Mouse (Mus musculus) myocyte (in vitro differentiated cells): ENCODE measurements around the gene Exosc5. TPM values are rescaled to one million over a fixed set of nuclear protein-coding genes. Genes with fewer than 3 reads are reported as not detected.
A peak's percentile ranks its signal among the peaks of the same experiment; 100 is the strongest.

Experiments used
- H3K27me3 ChIP-seq: one replicate; pipeline ENCODE4 v1.6.1; 2011; ENCODE audit not compliant: control insufficient read depth, insufficient read depth, insufficient read length
- H3K36me3 ChIP-seq: one replicate; pipeline ENCODE4 v1.6.1; 2011; ENCODE audit not compliant: control insufficient read depth, insufficient read depth
- H3K4me2 ChIP-seq: one replicate; pipeline ENCODE4 v1.6.1; 2011; ENCODE audit warnings: low read depth, control low read depth
- H3K4me3 ChIP-seq: one replicate; pipeline ENCODE4 v1.5.1; 2011; ENCODE audit warnings: mild to moderate bottlenecking, control low read depth, moderate library complexity
- H3K79me2 ChIP-seq: one replicate; pipeline ENCODE4 v1.6.1; 2011; ENCODE audit not compliant: control insufficient read depth, insufficient read depth
- H3ac ChIP-seq: one replicate; pipeline ENCODE4 v1.6.1; 2011; ENCODE audit not compliant: control insufficient read depth, insufficient read length
- CEBPB ChIP-seq: IDR thresholded peaks from 2 replicates; pipeline ENCODE4 v1.6.1; 2011; ENCODE audit warnings: mild to moderate bottlenecking, moderate library complexity; ENCODE audit not compliant: poor library complexity, insufficient read depth, severe bottlenecking
- E2F4 ChIP-seq: IDR thresholded peaks from one replicate; pipeline ENCODE4 v1.6.1; 2011; ENCODE audit warnings: mild to moderate bottlenecking, control low read depth, moderate library complexity; ENCODE audit not compliant: insufficient read depth
- MAX ChIP-seq: IDR thresholded peaks from one replicate; pipeline ENCODE4 v1.6.1; 2011; ENCODE audit warnings: low read depth, mild to moderate bottlenecking, control low read depth
- MYOD1 ChIP-seq, 3 experiments: IDR thresholded peaks; one replicate each; pipeline ENCODE4 v1.6.1; 2011; ENCODE audit warnings: control low read depth in 2 of 3, low read depth in 2 of 3, mild to moderate bottlenecking in 2 of 3, moderate library complexity in 1 of 3; ENCODE audit not compliant: insufficient read length in 2 of 3, control insufficient read depth in 1 of 3
- MYOG ChIP-seq, 3 experiments: IDR thresholded peaks; one replicate each; pipeline ENCODE4 v1.6.1; 2011; ENCODE audit warnings: control low read depth in 2 of 3, low read depth in 2 of 3, mild to moderate bottlenecking in 2 of 3; ENCODE audit not compliant: insufficient read length in 2 of 3, control insufficient read depth in 1 of 3, insufficient read depth in 1 of 3
- POLR2A ChIP-seq: IDR thresholded peaks from one replicate; pipeline ENCODE4 v1.6.1; 2011; ENCODE audit warnings: low read depth, mild to moderate bottlenecking, control low read depth, moderate library complexity; ENCODE audit not compliant: insufficient read length
- POLR2AphosphoS2 ChIP-seq: IDR thresholded peaks from one replicate; pipeline ENCODE4 v1.6.1; 2011; ENCODE audit warnings: low read depth, control low read depth; ENCODE audit not compliant: insufficient read length
- REST ChIP-seq: IDR thresholded peaks from one replicate; pipeline ENCODE4 v1.6.1; 2011; ENCODE audit warnings: mild to moderate bottlenecking, control low read depth, moderate library complexity; ENCODE audit not compliant: insufficient read depth, insufficient read length
- SRF ChIP-seq: IDR thresholded peaks from one replicate; pipeline ENCODE4 v1.6.1; 2011; ENCODE audit warnings: low read depth; ENCODE audit not compliant: control insufficient read depth, insufficient read length
- TCF12 ChIP-seq: IDR thresholded peaks from one replicate; pipeline ENCODE4 v1.6.1; 2011; ENCODE audit warnings: mild to moderate bottlenecking, control low read depth; ENCODE audit not compliant: poor library complexity, insufficient read depth, severe bottlenecking
- TCF3 ChIP-seq: IDR thresholded peaks from one replicate; pipeline ENCODE4 v1.6.1; 2011; ENCODE audit warnings: low read depth, control low read depth; ENCODE audit not compliant: insufficient read length
- USF1 ChIP-seq: IDR thresholded peaks from one replicate; pipeline ENCODE4 v1.6.1; 2011; ENCODE audit warnings: low read depth, mild to moderate bottlenecking, control low read depth, moderate library complexity
- polyA plus RNA-seq: library from polyadenylated mRNA; unstranded; fragments of >200 nt; fragmentation: generic; extraction: Trizol; gene quantifications from one replicate; pipeline ENCODE4 v1.2.1, GENCODE M21; 2012; ENCODE audit warnings: missing spikeins

The Exosc5 gene
- polyA plus RNA-seq, 1 experiment: 43.5 TPM

DNA sequence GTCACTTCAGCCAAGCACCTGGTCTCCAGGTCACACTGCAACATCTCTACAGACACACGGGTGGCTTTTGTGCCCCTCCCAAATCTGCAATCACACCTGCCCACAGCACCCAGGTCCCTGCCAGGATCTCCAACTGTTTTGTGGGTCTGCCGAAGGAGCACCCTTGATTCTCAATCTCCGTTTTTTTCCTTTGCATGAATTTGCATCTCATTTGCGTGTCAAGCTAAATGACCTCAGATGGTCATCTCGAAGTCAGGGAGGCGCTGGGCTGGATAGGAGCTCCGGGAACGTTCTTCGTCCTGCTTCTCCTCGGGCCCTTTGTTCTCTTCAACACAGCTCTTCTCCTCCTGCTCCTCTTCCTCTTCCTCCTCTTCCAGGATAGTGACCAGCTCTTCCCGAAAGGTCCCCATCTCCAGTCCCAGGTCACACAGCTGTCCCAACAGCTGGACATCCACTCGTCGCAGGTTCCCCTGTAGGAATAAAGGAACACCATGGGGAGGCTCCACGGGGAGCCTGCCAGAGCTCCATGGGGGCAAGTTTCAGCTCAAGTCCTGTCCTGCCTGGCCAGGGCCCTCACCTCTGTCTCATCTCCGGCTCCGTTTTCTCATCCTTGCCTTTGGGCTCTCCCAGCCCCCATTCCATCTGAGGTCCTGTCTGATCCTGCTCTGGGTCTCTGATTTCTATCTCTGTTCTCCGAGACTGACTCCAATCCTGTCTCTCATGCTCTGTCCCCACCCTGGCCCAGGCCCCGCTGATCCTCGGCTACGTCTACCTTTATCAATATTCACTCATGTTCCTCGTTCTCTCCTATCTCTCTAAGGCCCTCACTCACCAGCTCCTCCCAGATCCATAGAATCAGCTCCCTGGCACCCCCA lies 43.9 kb upstream of the Exosc5 start:
- no peaks in the 10 kb centered on the region for H3K36me3 ChIP-seq
- no peak for TF ChIP-seq SRF
- H3K79me2 ChIP-seq: no peaks in the 10 kb centered on the region
- H3K4me2 ChIP-seq: no peak overlapping the region
- H3K27me3 ChIP-seq: peaks cover 34% of the 10 kb centered on the region
- H3ac ChIP-seq: no peak overlapping the region
- H3K4me3 ChIP-seq: no peak overlapping the region

- Histone ChIP-seq H3ac (no peak within 1 kb of the TSS), H3K4me3 (no peak within 1 kb of the TSS), H3K79me2 (no peaks in the 10 kb centered on the region), H3K27me3 (peaks cover 31% of the 10 kb centered on the region), H3K36me3 (no peaks in the 10 kb centered on the region), H3K4me2 (no peak within 1 kb of the TSS)
- no peak for TF ChIP-seq MYOG (IDR thresholded peaks at IDR 0.05; ENCODE audit: control insufficient read depth in 1 of 3, insufficient read depth in 1 of 3, insufficient read length in 2 of 3, low read depth in 2 of 3)
- TF ChIP-seq POLR2A: no peak
- no peak for TF ChIP-seq TCF12
- TF ChIP-seq REST: no peak
- no peak for TF ChIP-seq E2F4
- TF ChIP-seq TCF3: no peak
- no peak for TF ChIP-seq POLR2AphosphoS2
- no peak for TF ChIP-seq MYOD1 (IDR thresholded peaks at IDR 0.05; ENCODE audit: control insufficient read depth in 1 of 3, insufficient read length in 2 of 3, low read depth in 2 of 3)
- no peak for TF ChIP-seq MAX
- TF ChIP-seq SRF: no peak
- no peak for TF ChIP-seq USF1
- TF ChIP-seq CEBPB: no peak
These were observed 43.3 kb upstream of the Exosc5 start, which contains the start of gene Erich4 for GRCm38 (mm10) chr7:25615706-25616011. Gene Erich4 (minus strand): TSS chr7:25615892.

DNA sequence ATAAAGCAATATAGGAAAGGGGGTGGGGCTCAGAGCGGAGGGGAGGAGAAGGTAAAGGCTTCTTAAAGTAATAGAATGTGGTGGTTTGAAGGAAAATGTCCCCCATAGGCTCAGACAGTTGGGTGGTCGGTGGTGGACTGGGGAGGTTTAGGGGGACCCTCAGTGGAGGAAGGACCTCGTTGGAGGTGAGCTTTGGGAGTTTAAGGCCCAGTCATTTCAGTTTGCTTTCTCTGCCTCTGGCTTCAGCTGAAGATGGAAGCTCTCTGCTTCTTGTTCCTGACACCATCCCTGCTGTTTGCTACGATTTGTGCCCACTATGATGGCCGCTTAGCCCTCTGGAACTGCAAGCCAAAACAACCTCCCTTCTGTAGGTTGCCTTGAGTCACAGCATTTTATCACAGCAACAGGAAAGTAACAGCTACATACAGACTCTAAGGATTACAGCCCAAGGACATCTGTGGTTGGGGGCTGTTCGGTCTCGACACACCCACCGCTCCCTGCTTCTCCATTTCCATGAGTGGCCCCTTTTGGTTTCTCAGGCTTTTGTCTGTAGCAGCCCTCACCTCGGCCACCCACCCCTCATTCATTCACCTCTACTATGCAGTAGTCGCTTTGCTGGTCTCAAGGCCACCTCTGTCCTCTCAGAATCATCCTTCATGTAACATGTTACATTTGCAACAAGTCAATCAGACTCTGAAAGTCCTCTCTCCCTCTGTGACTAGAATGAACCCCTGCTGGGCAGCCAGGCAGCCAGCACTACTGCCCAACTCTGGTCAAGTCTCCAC lies 41.4 kb upstream of the Exosc5 start:
- Histone ChIP-seq H3ac (no peak overlapping the region), H3K36me3 (no peaks in the 10 kb centered on the region), H3K79me2 (no peaks in the 10 kb centered on the region), H3K4me2 (no peak overlapping the region), H3K4me3 (no peak overlapping the region), H3K27me3 (peaks cover 27% of the 10 kb centered on the region)
- no peak for TF ChIP-seq SRF
- TF ChIP-seq MYOD1 (IDR thresholded peaks at IDR 0.05; ENCODE audit: control insufficient read depth in 1 of 3, insufficient read length in 2 of 3, low read depth in 2 of 3): no peak
- no peak for TF ChIP-seq CEBPB
- TF ChIP-seq TCF3: no peak
- no peak for TF ChIP-seq E2F4

- H3K4me2 ChIP-seq: peak within 1 kb of the TSS; percentile 77
- H3K27me3 ChIP-seq: peaks cover 12% of the 10 kb centered on the region
- peak within 1 kb of the TSS; percentile 39 for H3K4me3 ChIP-seq
- H3K36me3 ChIP-seq: no peaks in the 10 kb centered on the region
- H3ac ChIP-seq: no peak within 1 kb of the TSS
- TF ChIP-seq MAX: peak; percentile 70
- no peak for TF ChIP-seq REST
- TF ChIP-seq MYOD1 (IDR thresholded peaks at IDR 0.05; ENCODE audit: control insufficient read depth in 1 of 3, insufficient read length in 2 of 3, low read depth in 2 of 3): no peak
- no peak for TF ChIP-seq TCF12
- peak; percentile 41 for TF ChIP-seq SRF
- TF ChIP-seq MYOG (IDR thresholded peaks at IDR 0.05; ENCODE audit: control insufficient read depth in 1 of 3, insufficient read depth in 1 of 3, insufficient read length in 2 of 3, low read depth in 2 of 3): no peak
- no peak for TF ChIP-seq E2F4
- peak; percentile 58 for TF ChIP-seq POLR2AphosphoS2
- peak; percentile 39 for TF ChIP-seq USF1
- no peak for TF ChIP-seq TCF3
- no peak for TF ChIP-seq CEBPB
- TF ChIP-seq POLR2A: peak; percentile 70
- no peaks in the 10 kb centered on the region for H3K79me2 ChIP-seq
These were observed 39.9 kb upstream of the Exosc5 start, which contains the start of gene Dmac2 for GRCm38 (mm10) chr7:25618865-25619721. Gene Dmac2 (plus strand): TSS chr7:25619414.
